Mouse (Mus musculus): ENCODE results near the gene Osgep. TPM values are rescaled to one million over a fixed set of nuclear protein-coding genes. Genes with fewer than 3 reads are reported as not detected.

Gene Osgep
- total and polyA plus RNA-seq, 3 experiments, result 67.8 to 84.2 (median 70.5) TPM

DNA sequence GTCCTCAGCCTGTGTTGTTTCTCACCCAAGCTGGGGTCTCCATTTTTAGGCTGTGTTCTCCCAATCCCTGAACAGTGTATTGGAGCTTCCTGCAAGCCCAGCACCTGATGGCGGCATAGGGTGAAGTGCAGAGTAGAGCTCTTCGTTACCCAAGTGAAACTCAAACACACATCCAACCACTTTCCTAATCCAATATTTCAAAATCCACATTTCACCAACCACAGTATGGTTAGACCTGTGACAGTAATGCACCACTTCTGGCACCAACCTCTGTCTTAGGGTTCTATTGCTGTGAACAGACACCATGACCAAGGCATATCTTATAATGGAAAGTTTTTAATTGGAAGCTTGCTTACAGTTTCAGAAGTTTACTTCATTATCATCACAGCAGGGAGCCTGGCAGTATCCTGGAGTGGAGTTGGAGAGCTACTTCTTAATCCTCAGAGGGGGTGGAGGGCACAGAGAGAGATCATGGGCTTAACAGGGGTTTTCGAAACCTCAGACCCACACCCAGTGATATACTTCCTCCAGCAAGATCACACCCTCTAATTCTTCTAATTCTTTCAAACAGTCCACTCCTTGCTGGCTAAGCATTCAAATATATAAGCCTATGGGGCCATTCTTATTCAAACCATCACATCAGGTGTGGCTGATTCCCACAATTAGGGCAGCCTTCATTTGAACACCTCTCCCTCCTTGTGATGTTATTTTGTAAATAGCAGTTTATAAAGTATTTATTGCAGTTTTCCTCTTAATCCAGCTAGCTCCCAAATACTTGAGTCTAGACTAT is 13.6 kb upstream of the Osgep start:
- no peak overlapping the region for H3K4me3 ChIP-seq
- H3K4me1 ChIP-seq (ENCODE audit: control insufficient read depth, insufficient read depth, low read length), result no peaks in the 10 kb centered on the region
- 92% methylated on average over 3 of the region's 3 CpGs for WGBS
- no peaks in the 10 kb centered on the region for H3K79me2 ChIP-seq (replicated peaks; ENCODE audit: control insufficient read depth, insufficient read depth, low read length)
- intact Hi-C loops (cut with DNase I), result no loop called here
- H3K27me3 ChIP-seq (ENCODE audit: control insufficient read depth, insufficient read depth, low read length), result no peaks in the 10 kb centered on the region
- H3K27ac ChIP-seq, result no peak overlapping the region
- TF ChIP-seq POLR2A (IDR thresholded peaks at IDR 0.05; ENCODE audit: insufficient read depth, low read depth, low read length) (no peak), CTCF (IDR thresholded peaks at IDR 0.05) (no peak), EP300 (IDR thresholded peaks at IDR 0.05; ENCODE audit: insufficient read depth, low read depth, low read length) (no peak)
- H3K9ac ChIP-seq (ENCODE audit: low read depth, low read length), result no peak overlapping the region
- H3K36me3 ChIP-seq (ENCODE audit: control insufficient read depth, insufficient read depth, low read length), result no peaks in the 10 kb centered on the region
- no peak for DNase-seq

DNA sequence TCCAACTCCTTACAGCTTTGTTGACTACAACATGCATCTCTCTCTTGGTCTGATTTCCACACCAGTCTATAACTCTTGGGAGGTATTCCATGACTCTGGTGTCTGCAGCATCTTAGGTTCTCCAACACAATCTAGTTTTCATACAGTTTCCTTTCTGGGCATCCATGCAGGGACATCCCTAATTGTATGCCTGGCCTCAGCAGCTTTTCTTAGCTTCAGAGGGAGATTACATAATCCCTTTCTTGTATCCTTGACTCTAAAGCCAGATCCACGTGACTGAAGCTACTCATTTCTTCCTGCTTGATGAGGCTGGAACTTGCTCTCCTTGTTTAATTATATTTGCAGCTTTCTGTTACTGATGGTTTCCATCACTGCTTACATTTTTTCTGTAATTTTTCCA is 12.0 kb upstream of the Osgep start:
- H3K9ac ChIP-seq (ENCODE audit: low read depth, low read length), result no peak overlapping the region
- TF ChIP-seq EP300 (IDR thresholded peaks at IDR 0.05; ENCODE audit: insufficient read depth, low read depth, low read length) (no peak), POLR2A (IDR thresholded peaks at IDR 0.05; ENCODE audit: insufficient read depth, low read depth, low read length) (no peak), CTCF (IDR thresholded peaks at IDR 0.05) (no peak)
- H3K79me2 ChIP-seq (replicated peaks; ENCODE audit: control insufficient read depth, insufficient read depth, low read length), result no peaks in the 10 kb centered on the region
- H3K4me3 ChIP-seq, result no peak overlapping the region
- peaks cover under 1% of the 10 kb centered on the region; the same call in 1 of the 2 replicates for H3K4me1 ChIP-seq (ENCODE audit: control insufficient read depth, insufficient read depth, low read length)
- intact Hi-C loops (cut with DNase I), result no loop called here
- no peak for DNase-seq
- H3K36me3 ChIP-seq (ENCODE audit: control insufficient read depth, insufficient read depth, low read length), result no peaks in the 10 kb centered on the region
- WGBS, result 25% methylated on average over 1 of the region's 1 CpGs
- no peak overlapping the region for H3K27ac ChIP-seq
- H3K27me3 ChIP-seq (ENCODE audit: control insufficient read depth, insufficient read depth, low read length), result no peaks in the 10 kb centered on the region

DNA sequence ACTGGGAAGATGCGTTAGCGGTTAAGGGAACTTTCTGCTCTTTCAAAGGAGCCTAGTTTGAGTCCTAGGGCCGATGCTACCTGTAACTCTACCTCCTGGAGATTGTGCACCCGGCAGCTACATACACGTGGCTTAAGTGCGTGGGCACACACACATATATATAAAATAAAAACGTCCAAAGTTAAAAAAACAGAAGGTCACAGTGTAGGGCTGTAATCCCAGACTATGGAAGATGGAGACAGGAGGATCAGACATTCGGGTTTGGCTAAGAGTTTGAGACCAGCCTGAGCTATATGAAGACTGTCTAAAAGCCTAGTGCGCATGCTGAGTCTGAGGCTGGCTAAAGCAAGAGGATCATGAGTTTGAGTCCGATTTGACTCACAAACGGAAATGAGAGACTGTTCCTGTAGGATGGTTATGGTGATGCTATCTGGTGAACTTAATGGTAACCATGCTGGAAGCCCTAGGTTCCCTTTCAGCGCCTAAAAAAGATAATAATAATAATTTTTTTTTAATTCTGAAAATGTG is 6.9 kb upstream of the Osgep start:
- Histone ChIP-seq H3K9ac (ENCODE audit: low read depth, low read length) (peak overlapping the region; percentile 63), H3K27me3 (ENCODE audit: control insufficient read depth, insufficient read depth, low read length) (no peaks in the 10 kb centered on the region), H3K27ac (peak overlapping the region; percentile 88), H3K4me1 (ENCODE audit: control insufficient read depth, insufficient read depth, low read length) (peaks cover 2% of the 10 kb centered on the region), H3K36me3 (ENCODE audit: control insufficient read depth, insufficient read depth, low read length) (peaks cover 2% of the 10 kb centered on the region), H3K4me3 (peak overlapping the region; percentile 60), H3K79me2 (replicated peaks; ENCODE audit: control insufficient read depth, insufficient read depth, low read length) (no peaks in the 10 kb centered on the region)
- TF ChIP-seq EP300 (IDR thresholded peaks at IDR 0.05; ENCODE audit: insufficient read depth, low read depth, low read length) (no peak), CTCF (IDR thresholded peaks at IDR 0.05) (no peak), POLR2A (IDR thresholded peaks at IDR 0.05; ENCODE audit: insufficient read depth, low read depth, low read length) (no peak)
- DNase-seq, result no peak
- WGBS, result 9% methylated on average over 12 of the region's 12 CpGs
- intact Hi-C loops (cut with DNase I), result loop anchor here (1.0 to 5.0 kb wide), 3 partner anchors 13 to 124 kb away; partner anchors contain the start of genes Ccnb1ip1, Gm49342 and Parp2

DNA sequence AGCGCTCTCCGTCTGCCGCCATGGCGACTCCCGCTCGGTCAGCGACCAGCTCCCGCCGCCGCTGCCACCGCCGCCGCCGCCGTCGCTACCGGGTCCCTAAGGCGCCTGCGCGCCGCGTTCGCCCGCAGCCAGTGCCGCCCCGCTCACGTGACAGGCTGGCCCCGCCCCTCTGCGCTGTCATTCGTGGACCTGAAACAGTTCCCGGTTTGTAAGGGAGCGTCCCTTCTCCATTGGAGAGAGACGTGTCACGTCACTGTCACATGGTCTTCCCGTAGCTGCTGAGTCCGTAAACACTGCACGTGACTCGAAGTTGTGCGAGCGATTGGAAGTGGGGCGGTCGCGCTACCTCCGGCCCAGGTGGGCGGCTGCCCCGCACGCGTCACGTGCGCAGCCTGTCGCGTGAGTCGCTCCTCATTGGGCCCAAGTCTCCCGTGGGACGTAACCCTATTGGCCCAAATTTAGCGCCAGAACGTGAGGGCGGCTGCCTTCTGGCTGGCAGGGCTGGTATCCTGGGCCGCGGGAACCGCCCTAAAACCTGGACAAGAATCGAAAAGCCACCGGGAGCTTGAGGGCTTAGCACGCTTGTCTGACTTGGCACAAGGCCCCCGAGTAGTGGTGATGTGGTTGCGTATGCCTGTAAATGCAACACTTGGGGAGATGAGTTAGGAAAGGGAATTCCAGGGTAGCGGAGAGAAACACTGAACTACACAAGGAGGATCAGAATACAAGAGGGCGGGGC is 6.2 kb upstream of the Osgep start, which contains the start of the genes Pip4p1 and Pnp:
Gene Pip4p1 (minus strand): TSS at position 103 of the 739 bp plus-strand sequence.
Gene Pnp (plus strand): TSS at position 329 of the 739 bp plus-strand sequence.
- Histone ChIP-seq H3K27ac (peak within 1 kb of the TSS; percentile 97), H3K79me2 (replicated peaks; ENCODE audit: control insufficient read depth, insufficient read depth, low read length) (no peaks in the 10 kb centered on the region), H3K27me3 (ENCODE audit: control insufficient read depth, insufficient read depth, low read length) (no peaks in the 10 kb centered on the region), H3K4me3 (peak within 1 kb of the TSS; percentile 97), H3K9ac (ENCODE audit: low read depth, low read length) (peak within 1 kb of the TSS; percentile 88), H3K36me3 (ENCODE audit: control insufficient read depth, insufficient read depth, low read length) (peaks cover 2% of the 10 kb centered on the region), H3K4me1 (ENCODE audit: control insufficient read depth, insufficient read depth, low read length) (peaks cover 2% of the 10 kb centered on the region)
- DNase-seq, result peak; percentile 99
- under 1% methylated on average over 68 of the region's 68 CpGs for WGBS
- intact Hi-C loops (cut with DNase I), result loop anchor here (1.0 to 5.0 kb wide), 3 partner anchors 14 to 124 kb away; partner anchors contain the start of genes Ccnb1ip1, Gm49342 and Parp2
- peak; percentile 67; the same call in 1 of the 2 replicates for TF ChIP-seq EP300 (IDR thresholded peaks at IDR 0.05; ENCODE audit: insufficient read depth, low read depth, low read length)
- TF ChIP-seq CTCF (IDR thresholded peaks at IDR 0.05), result 0 out of 2 replicates have a peak, but pooled peaks have one; percentile 6
- peak; percentile 65 for TF ChIP-seq POLR2A (IDR thresholded peaks at IDR 0.05; ENCODE audit: insufficient read depth, low read depth, low read length)

DNA sequence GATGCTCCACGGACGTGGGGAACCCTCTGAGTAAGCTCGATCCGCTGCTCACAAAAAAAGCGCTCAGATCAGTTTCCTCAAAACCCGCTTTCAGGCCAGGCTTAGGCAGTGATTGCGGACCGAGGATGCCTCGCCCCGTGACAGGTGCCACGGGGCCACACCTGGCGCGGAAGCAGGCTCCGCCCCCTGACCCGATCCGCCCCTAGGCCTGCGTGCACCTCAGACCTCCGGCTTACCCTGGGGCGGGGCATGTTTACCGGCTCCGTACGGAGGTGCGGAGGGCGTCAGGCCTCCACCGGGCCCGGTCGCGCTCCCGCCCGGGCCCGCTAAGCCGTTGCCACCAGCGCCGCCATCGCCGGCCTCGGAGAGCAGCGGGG is 5.7 kb upstream of the Osgep start:
- peak overlapping the region; percentile 88 for H3K9ac ChIP-seq (ENCODE audit: low read depth, low read length)
- H3K27me3 ChIP-seq (ENCODE audit: control insufficient read depth, insufficient read depth, low read length), result no peaks in the 10 kb centered on the region
- intact Hi-C loops (cut with DNase I), result loop anchor here (2.0 to 5.0 kb wide), 2 partner anchors 14 to 123 kb away; partner anchors contain the start of genes Ccnb1ip1, Gm49342 and Parp2
- no peaks in the 10 kb centered on the region for H3K79me2 ChIP-seq (replicated peaks; ENCODE audit: control insufficient read depth, insufficient read depth, low read length)
- under 1% methylated on average over 38 of the region's 38 CpGs for WGBS
- no peak for TF ChIP-seq POLR2A (IDR thresholded peaks at IDR 0.05; ENCODE audit: insufficient read depth, low read depth, low read length)
- no peak for TF ChIP-seq EP300 (IDR thresholded peaks at IDR 0.05; ENCODE audit: insufficient read depth, low read depth, low read length)
- TF ChIP-seq CTCF (IDR thresholded peaks at IDR 0.05), result no peak
- H3K4me1 ChIP-seq (ENCODE audit: control insufficient read depth, insufficient read depth, low read length), result peaks cover 3% of the 10 kb centered on the region
- DNase-seq, result no peak
- H3K4me3 ChIP-seq, result peak overlapping the region; percentile 97
- H3K27ac ChIP-seq, result peak overlapping the region; percentile 97
- H3K36me3 ChIP-seq (ENCODE audit: control insufficient read depth, insufficient read depth, low read length), result peaks cover 2% of the 10 kb centered on the region
